Mouse (Mus musculus) kidney, adult 2 months (tissue): ENCODE measurements around the gene Pgd. TPM values are rescaled to one million over a fixed set of nuclear protein-coding genes. Genes with fewer than 3 reads are reported as not detected.

ENCODE experiments used
- DNase-seq: peaks from one replicate; pipeline ENCODE4 v3.0.0; 2021
- H3K27ac ChIP-seq: fragments of 200-500 bp; 2 replicates; pipeline ENCODE4 v1.5.1; 2012; ENCODE audit warnings: low read depth, low read length, control low read depth, inconsistent platforms; ENCODE audit not compliant: insufficient read depth
- H3K27me3 ChIP-seq: fragments of 200-500 bp; replicated peaks from 2 replicates; pipeline ENCODE4 v1.6.1; 2012; ENCODE audit warnings: mild to moderate bottlenecking, moderate library complexity, low read length, inconsistent platforms; ENCODE audit not compliant: control insufficient read depth, insufficient read depth
- H3K36me3 ChIP-seq: fragments of 200-500 bp; 2 replicates; pipeline ENCODE4 v1.6.1; 2012; ENCODE audit warnings: mild to moderate bottlenecking, moderate library complexity, low read length, inconsistent platforms; ENCODE audit not compliant: control insufficient read depth, insufficient read depth
- H3K4me1 ChIP-seq: fragments of 200-500 bp; 2 replicates; pipeline ENCODE4 v1.6.1; 2011; ENCODE audit warnings: low read length; ENCODE audit not compliant: control insufficient read depth, insufficient read depth
- H3K4me3 ChIP-seq: fragments of 200-500 bp; 2 replicates; pipeline ENCODE4 v1.5.1; 2011; ENCODE audit warnings: mild to moderate bottlenecking, low read depth, low read length, control low read depth; ENCODE audit not compliant: insufficient read depth
- CTCF ChIP-seq: fragments of 200-500 bp; conservative IDR thresholded peaks from 2 replicates; pipeline ENCODE4 v1.5.1; 2011; ENCODE audit warnings: low read depth, mild to moderate bottlenecking, control low read depth, low read length, moderate library complexity, mixed read lengths; ENCODE audit not compliant: insufficient read depth, insufficient read length
- POLR2A ChIP-seq: fragments of 200-500 bp; IDR thresholded peaks from one replicate; pipeline ENCODE4 v1.6.1; 2011; ENCODE audit warnings: low read depth, low read length, control low read depth
- WGBS: fragments of 180-500 bp; shearing (Covaris S2); methylation state at CpG from one replicate; pipeline ENCODE4 v1.1.7; 2018; 5-methylcytosine and 5-hydroxymethylcytosine counted together
- polyA plus RNA-seq: library from polyadenylated mRNA; depleted of rRNA; stranded (reverse); fragments of >200 nt; gene quantifications from 2 replicates; pipeline ENCODE4 v1.2.3, GENCODE M21; 2012

Pgd gene
- polyA plus RNA-seq, 1 experiment, result 126 TPM

DNA sequence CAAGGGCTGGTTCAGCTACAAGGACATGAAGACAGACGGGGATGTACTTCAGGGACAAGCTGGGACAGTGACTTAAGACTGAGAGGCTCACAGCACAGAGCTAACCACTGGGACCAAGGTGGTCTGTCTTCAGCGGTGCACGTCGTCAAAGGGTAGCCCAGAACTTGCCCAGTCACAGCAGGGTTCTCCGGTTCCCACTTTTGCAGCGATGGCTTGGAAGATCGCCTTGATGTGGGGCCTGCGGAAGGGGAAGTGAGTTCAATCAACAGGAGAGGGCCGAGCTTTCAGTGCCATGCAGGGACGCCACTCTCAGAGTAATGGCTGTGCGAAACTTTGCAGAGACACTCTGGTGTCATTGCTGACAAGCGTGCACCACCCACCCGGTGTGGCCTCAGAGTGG lies 6.7 kb downstream of the Pgd start:
- Histone ChIP-seq H3K4me3 (no peak overlapping the region), H3K4me1 (no peaks in the 10 kb centered on the region), H3K27ac (no peak overlapping the region), H3K27me3 (no peaks in the 10 kb centered on the region), H3K36me3 (peaks cover 12% of the 10 kb centered on the region)
- WGBS, result 88% methylated on average over 13 of the region's 13 CpGs
- DNase-seq, result no peak
- TF ChIP-seq POLR2A (no peak), CTCF (no peak)

DNA sequence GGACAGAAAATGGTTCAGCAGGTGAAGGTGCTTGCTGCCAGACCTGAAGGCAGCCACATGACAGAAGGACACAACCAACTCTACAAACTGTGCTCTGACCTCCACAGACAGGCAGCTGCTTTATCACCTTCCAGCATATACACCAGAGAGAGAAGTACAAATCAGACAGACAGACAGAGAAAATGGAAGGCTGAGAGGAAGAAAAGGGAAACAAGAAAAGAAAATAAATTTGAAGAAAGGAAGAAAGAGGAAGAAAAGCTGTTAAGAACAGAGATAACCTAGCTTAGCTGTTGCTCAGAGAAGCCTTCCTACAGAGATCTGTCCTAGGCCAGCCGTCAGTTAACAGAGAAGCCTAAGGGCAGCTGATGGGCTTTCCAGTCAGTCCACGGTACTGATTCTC lies 7.4 kb downstream of the Pgd start:
- TF ChIP-seq CTCF, result no peak
- no peak for TF ChIP-seq POLR2A

DNA sequence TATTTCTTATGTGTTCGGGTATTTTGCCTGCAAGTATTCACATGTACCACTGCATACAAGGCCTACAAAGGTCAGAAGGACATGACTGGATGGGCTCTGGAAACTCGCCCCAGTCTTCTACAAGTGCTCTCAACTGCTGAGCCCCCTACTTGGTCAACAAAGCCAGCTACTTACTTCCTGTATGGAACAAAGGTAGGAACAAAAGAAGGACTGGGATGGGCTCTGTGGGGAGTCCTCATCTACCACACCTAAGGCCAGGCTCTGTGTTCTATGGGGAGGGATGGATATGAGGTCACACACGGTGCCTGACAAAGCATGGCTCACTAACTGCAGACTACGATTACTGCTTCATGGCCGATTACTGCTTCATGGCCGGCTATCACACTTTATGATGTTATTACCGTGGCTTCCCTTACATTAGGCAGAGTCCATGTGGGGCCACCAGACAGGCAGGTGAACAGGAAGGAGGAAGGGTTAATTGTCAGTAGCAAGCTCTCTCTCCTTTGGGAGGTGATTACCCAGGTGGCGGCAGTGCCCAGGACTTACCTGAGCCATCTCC lies 9.1 kb downstream of the Pgd start:
- no peak for DNase-seq
- no peak overlapping the region for H3K4me3 ChIP-seq
- TF ChIP-seq CTCF (no peak), POLR2A (no peak)
- no peak overlapping the region for H3K27ac ChIP-seq
- H3K36me3 ChIP-seq, result peaks cover 15% of the 10 kb centered on the region
- no peaks in the 10 kb centered on the region for H3K4me1 ChIP-seq
- WGBS, result 86% methylated on average over 8 of the region's 8 CpGs
- H3K27me3 ChIP-seq, result no peaks in the 10 kb centered on the region

More for the DNA sequence above, 7.4 kb downstream of the Pgd start:
- 86% methylated on average over 2 of the region's 2 CpGs for whole genome bisulfite sequencing
- Histone ChIP-seq H3K4me3 (no peak overlapping the region), H3K27ac (no peak overlapping the region), H3K36me3 (peaks cover 15% of the 10 kb centered on the region), H3K4me1 (no peaks in the 10 kb centered on the region), H3K27me3 (no peaks in the 10 kb centered on the region)
- DNase-seq, result no peak

DNA sequence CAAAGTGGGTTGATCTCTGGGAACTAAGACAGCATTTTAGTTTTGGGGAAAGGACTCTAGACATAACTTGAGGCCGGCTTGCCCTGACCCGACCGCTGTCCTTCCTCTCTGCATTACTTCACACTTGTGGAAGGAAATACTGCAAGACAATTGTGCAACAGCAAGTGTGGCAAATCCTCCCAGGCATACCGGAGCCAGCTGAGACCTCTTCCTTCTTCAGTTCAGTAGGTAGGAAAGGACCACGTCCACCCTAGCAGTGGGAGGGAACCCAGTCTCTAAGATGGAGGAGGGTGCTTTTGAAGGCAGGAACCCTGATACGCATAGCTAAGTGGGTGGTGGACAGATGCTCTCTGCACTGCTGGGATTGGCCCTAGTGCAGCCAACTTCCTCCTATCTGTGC lies 10.9 kb downstream of the Pgd start:
- Histone ChIP-seq H3K4me3 (no peak overlapping the region), H3K4me1 (no peaks in the 10 kb centered on the region), H3K27ac (no peak overlapping the region), H3K36me3 (peaks cover 15% of the 10 kb centered on the region), H3K27me3 (no peaks in the 10 kb centered on the region)
- 90% methylated on average over 6 of the region's 6 CpGs for WGBS
- no peak for DNase-seq
- TF ChIP-seq CTCF (no peak), POLR2A (no peak)

DNA sequence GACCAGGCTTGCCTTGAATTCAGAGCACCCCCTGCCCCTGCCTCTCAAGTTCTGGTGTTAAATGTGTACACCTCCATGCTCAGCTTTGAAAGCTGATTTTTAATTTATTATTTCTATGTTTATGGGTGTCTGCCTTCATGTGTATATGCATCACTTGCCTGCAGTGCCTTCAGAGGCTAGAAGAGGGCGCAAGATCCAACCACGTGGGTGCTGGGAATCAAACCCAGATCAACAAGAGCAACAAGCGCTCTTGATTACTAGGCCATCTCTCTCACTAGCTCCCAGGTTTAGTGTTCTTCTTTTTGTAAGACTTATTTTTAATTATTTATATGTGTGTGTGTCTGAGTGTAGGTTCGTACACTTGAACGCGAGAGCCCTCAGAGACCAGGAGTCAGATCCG lies 11.7 kb downstream of the Pgd start:
- H3K4me3 ChIP-seq, result no peak overlapping the region
- no peaks in the 10 kb centered on the region for H3K4me1 ChIP-seq
- H3K36me3 ChIP-seq, result peaks cover 11% of the 10 kb centered on the region

DNA sequence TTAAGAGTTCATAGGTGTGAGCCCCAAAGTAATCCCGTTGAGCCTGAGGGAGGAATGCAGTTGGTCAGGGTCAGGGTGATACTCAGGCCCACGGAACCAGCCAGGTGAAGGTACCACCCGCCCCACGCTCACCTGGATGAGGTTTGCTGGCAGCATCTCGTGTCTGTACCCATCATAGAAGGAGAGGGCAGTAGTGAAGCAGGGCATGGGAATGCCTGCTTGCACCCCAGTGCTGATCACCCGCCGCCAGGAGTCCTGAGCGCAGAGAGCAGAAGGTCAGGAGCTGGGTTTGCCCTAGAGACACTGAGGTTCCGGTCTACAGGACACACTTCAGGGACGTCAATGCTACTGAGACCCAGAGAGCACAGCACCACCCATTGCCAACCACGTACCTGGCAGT lies 15.8 kb downstream of the Pgd start:
- no peak for DNase-seq
- TF ChIP-seq POLR2A (no peak), CTCF (no peak)
- H3K36me3 ChIP-seq, result peaks cover 6% of the 10 kb centered on the region
- no peak overlapping the region for H3K4me3 ChIP-seq
- no peak overlapping the region for H3K27ac ChIP-seq
- 88% methylated on average over 11 of the region's 11 CpGs for WGBS
- H3K4me1 ChIP-seq, result no peaks in the 10 kb centered on the region
- no peaks in the 10 kb centered on the region for H3K27me3 ChIP-seq

More for the DNA sequence above, 11.7 kb downstream of the Pgd start:
- no peak for TF ChIP-seq CTCF
- no peak for TF ChIP-seq POLR2A
- Histone ChIP-seq H3K27me3 (no peaks in the 10 kb centered on the region), H3K27ac (no peak overlapping the region)
- DNase-seq, result no peak
- WGBS, result 98% methylated on average over 7 of the region's 7 CpGs

DNA sequence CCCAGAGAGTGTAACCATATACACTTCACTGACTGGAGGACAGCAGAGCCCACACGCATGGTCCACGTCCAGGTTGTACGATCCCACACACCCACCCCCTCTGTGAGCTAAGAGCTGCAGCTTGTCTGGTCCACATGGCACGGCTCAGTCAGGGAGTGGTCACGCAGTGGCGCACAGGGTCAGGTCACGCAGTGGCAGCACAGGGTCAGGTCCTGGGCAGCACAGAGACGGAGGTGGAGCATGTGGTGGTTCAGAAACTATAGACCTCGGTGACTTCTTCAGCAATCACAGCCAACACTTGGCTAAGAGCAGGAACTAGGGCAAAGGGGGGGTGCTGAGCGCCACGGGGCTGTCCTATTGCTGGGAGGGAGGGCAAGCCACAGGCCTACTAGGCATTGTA lies 16.3 kb downstream of the Pgd start:
- Histone ChIP-seq H3K4me1 (no peaks in the 10 kb centered on the region), H3K27me3 (no peaks in the 10 kb centered on the region), H3K4me3 (no peak overlapping the region), H3K27ac (no peak overlapping the region), H3K36me3 (peaks cover 6% of the 10 kb centered on the region)
- WGBS, result 64% methylated on average over 11 of the region's 11 CpGs
- TF ChIP-seq POLR2A (no peak), CTCF (no peak)
- DNase-seq, result no peak

DNA sequence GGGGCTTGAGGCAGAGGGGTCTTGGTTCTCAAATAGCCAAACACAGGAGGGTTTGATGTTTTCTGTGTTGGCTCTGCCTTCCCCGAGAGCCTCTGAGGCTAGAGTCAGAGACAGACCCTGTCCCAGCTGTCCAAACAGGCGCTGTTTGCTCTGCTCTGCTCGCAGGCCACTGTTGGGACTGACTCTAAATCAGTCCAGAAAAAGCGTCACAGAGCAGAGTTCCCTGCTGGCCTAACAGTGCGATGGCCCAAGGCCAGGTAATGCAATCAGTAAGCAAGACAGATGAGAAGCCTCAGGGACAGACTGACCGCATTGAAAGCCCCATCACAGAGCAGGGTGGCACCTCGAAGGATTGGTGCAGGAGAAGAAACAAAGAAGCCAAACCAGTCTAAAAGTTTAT lies 17.0 kb downstream of the Pgd start:
- no peak for DNase-seq
- Histone ChIP-seq H3K27ac (no peak overlapping the region), H3K36me3 (no peaks in the 10 kb centered on the region), H3K27me3 (no peaks in the 10 kb centered on the region), H3K4me1 (no peaks in the 10 kb centered on the region), H3K4me3 (no peak overlapping the region)
- WGBS, result 64% methylated on average over 7 of the region's 7 CpGs
- TF ChIP-seq CTCF (no peak), POLR2A (no peak)
